Mouse (Mus musculus): Measurements from ENCODE around the gene Cnpy1.

- TF ChIP-seq CTCF (conservative IDR thresholded peaks at IDR 0.05; ENCODE audit: low read length), result no peak
- TF ChIP-seq NANOG (IDR thresholded peaks at IDR 0.05; ENCODE audit: borderline replicate concordance, low read length), result no peak
Measured at GRCm38 (mm10) chr5:28207043-28207442, 38.6 kb downstream of the Cnpy1 start.
